ENCODE assay signal across 33 mouse cellular contexts in the genomic region with DNA sequence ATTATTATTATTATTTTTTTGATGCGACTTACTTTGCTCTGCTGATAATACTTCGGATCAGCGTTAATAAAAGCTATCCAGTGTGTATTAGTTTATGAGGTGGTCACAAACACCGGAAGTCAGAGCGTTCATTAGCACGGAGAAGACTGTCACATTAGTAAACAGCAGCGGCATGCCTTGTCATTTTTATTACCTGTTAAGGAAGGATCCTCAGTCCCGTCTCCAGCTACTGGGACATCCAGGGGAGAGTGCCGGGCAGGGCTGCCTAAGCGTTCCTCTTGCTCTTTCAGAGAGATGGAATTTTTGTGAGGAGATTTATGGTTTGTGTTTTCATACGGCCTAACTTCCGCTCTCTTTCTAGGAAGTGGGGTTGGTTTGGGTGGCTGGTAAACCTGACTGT. TPM values are rescaled to one million over a fixed set of nuclear protein-coding genes. Genes with fewer than 3 reads are reported as not detected.
A peak's percentile ranks its signal among the peaks of the same experiment; 100 is the strongest.
DNase-seq lines count a peak whose midpoint lies in the region; ATAC-seq lines count a peak whose summit lies in the region.
"Had no signal": no experiment of that assay in that cellular context is flagged by ENCODE, and none has a peak within 500 bp of the region (broad histone marks: within the 10 kb centered on the region; RNA-seq: fewer than 3 reads in every experiment).

No protein-coding gene starts in this region.

- H3K4me1 ChIP-seq in kidney, embryonic 15.5 days: no peaks in the 10 kb centered on the region
- no peaks in the 10 kb centered on the region for H3K4me1 ChIP-seq in neural tube, embryonic 12.5 days
- H3K4me1 ChIP-seq in neural tube, embryonic 15.5 days: no peaks in the 10 kb centered on the region
- H3K4me1 ChIP-seq in intestine, embryonic 16.5 days (ENCODE audit: control insufficient read depth, insufficient read depth, low read length): no peaks in the 10 kb centered on the region
- H3K4me1 ChIP-seq in forebrain, embryonic 13.5 days: no peaks in the 10 kb centered on the region
- H3K4me1 ChIP-seq: embryonic facial prominence, embryonic 12.5 days; heart, embryonic 13.5 days; limb, embryonic 15.5 days; liver, embryonic 13.5 days; neural tube, embryonic 13.5 days had no signal

- H3K36me3 ChIP-seq in kidney, embryonic 15.5 days: no peaks in the 10 kb centered on the region
- H3K36me3 ChIP-seq in neural tube, embryonic 12.5 days: no peaks in the 10 kb centered on the region
- no peaks in the 10 kb centered on the region for H3K36me3 ChIP-seq in neural tube, embryonic 15.5 days
- H3K36me3 ChIP-seq in intestine, embryonic 16.5 days (ENCODE audit: control insufficient read depth, insufficient read depth, low read length): no peaks in the 10 kb centered on the region
- H3K36me3 ChIP-seq in forebrain, embryonic 13.5 days (ENCODE audit: poor library complexity, severe bottlenecking): 0 out of 2 replicates have a peak, but pooled peaks cover 6% of the 10 kb centered on the region
- H3K36me3 ChIP-seq: embryonic facial prominence, embryonic 12.5 days; limb, embryonic 15.5 days; neural tube, embryonic 13.5 days had no signal

- H3K9me3 ChIP-seq in kidney, embryonic 15.5 days (replicated peaks): no peaks in the 10 kb centered on the region
- no peaks in the 10 kb centered on the region for H3K9me3 ChIP-seq in neural tube, embryonic 12.5 days
- no peaks in the 10 kb centered on the region for H3K9me3 ChIP-seq in neural tube, embryonic 15.5 days (replicated peaks)
- H3K9me3 ChIP-seq in intestine, embryonic 16.5 days (ENCODE audit: control insufficient read depth, low read length): no peaks in the 10 kb centered on the region
- no peaks in the 10 kb centered on the region for H3K9me3 ChIP-seq in forebrain, embryonic 13.5 days (replicated peaks)
- H3K9me3 ChIP-seq: embryonic facial prominence, embryonic 12.5 days; heart, embryonic 13.5 days; limb, embryonic 15.5 days; liver, embryonic 13.5 days; neural tube, embryonic 13.5 days had no signal

- 55% methylated on average over 12 of the region's 12 CpGs for WGBS in kidney, embryonic 15.5 days
- WGBS in neural tube, embryonic 12.5 days: 82% methylated on average over 12 of the region's 12 CpGs
- WGBS in neural tube, embryonic 15.5 days: 66% methylated on average over 12 of the region's 12 CpGs
- WGBS in intestine, embryonic 16.5 days: 44% methylated on average over 12 of the region's 12 CpGs
- WGBS in forebrain, embryonic 13.5 days: 94% methylated on average over 12 of the region's 12 CpGs

- H3K27ac ChIP-seq in kidney, embryonic 15.5 days: no peak overlapping the region
- H3K27ac ChIP-seq in neural tube, embryonic 12.5 days: no peak overlapping the region
- H3K27ac ChIP-seq in neural tube, embryonic 15.5 days (replicated peaks): no peak overlapping the region
- H3K27ac ChIP-seq in intestine, embryonic 16.5 days (ENCODE audit: low read length): no peak overlapping the region
- no peak overlapping the region for H3K27ac ChIP-seq in forebrain, embryonic 13.5 days
- H3K27ac ChIP-seq: embryonic facial prominence, embryonic 12.5 days; heart, embryonic 13.5 days; hindbrain, embryonic 14.5 days; limb, embryonic 15.5 days; liver, embryonic 13.5 days; neural tube, embryonic 13.5 days had no signal

- H3K9ac ChIP-seq in kidney, embryonic 15.5 days: no peak overlapping the region
- H3K9ac ChIP-seq in neural tube, embryonic 12.5 days: no peak overlapping the region
- H3K9ac ChIP-seq in neural tube, embryonic 15.5 days (replicated peaks): no peak overlapping the region
- H3K9ac ChIP-seq in intestine, embryonic 16.5 days (ENCODE audit: low read depth, low read length): no peak overlapping the region
- no peak overlapping the region for H3K9ac ChIP-seq in forebrain, embryonic 13.5 days
- H3K9ac ChIP-seq: embryonic facial prominence, embryonic 12.5 days; heart, embryonic 13.5 days; hindbrain, embryonic 14.5 days; limb, embryonic 15.5 days; liver, embryonic 13.5 days; neural tube, embryonic 13.5 days had no signal

- no peak for DNase-seq in kidney, postnatal 14 days
- no peak for DNase-seq in layer of hippocampus, adult 8-10 months (ENCODE audit: low spot score in 2 of 2)
- DNase-seq: adrenal gland, postnatal 14 days; cerebellum, adult 11-12 months; cerebellum, adult 9-11 months; embryo, embryonic 11 days; gastrocnemius, postnatal 14 days; heart, postnatal 10 days; kidney, adult 8-10 months; kidney, postnatal 10 days; liver, embryonic 13.5 days; lung, adult 2 months had no signal

- H3K4me2 ChIP-seq in kidney, embryonic 15.5 days: peak overlapping the region; percentile 10; the same call in 1 of the 2 replicates
- 0 out of 2 replicates have a peak overlapping the region, but pooled peaks have one; percentile 4 for H3K4me2 ChIP-seq in neural tube, embryonic 12.5 days (replicated peaks)
- H3K4me2 ChIP-seq in neural tube, embryonic 15.5 days: no peak overlapping the region
- H3K4me2 ChIP-seq in intestine, embryonic 16.5 days (ENCODE audit: low read depth, low read length): peak overlapping the region; percentile 28; the same call in 1 of the 2 replicates
- no peak overlapping the region for H3K4me2 ChIP-seq in forebrain, embryonic 13.5 days
- H3K4me2 ChIP-seq: embryonic facial prominence, embryonic 12.5 days; heart, embryonic 13.5 days; hindbrain, embryonic 14.5 days; limb, embryonic 15.5 days; liver, embryonic 13.5 days; midbrain, embryonic 11.5 days; neural tube, embryonic 13.5 days had no signal

- H3K4me3 ChIP-seq in kidney, embryonic 15.5 days (replicated peaks): no peak overlapping the region
- no peak overlapping the region for H3K4me3 ChIP-seq in neural tube, embryonic 12.5 days
- H3K4me3 ChIP-seq in neural tube, embryonic 15.5 days (replicated peaks): no peak overlapping the region
- H3K4me3 ChIP-seq in intestine, embryonic 16.5 days (ENCODE audit: low read length): no peak overlapping the region
- no peak overlapping the region for H3K4me3 ChIP-seq in forebrain, embryonic 13.5 days
- H3K4me3 ChIP-seq: embryonic facial prominence, embryonic 12.5 days; heart, embryonic 13.5 days; limb, embryonic 15.5 days; liver, embryonic 13.5 days; myocyte; neural tube, embryonic 13.5 days had no signal

- ATAC-seq in kidney, embryonic 15.5 days (replicated peaks; ENCODE audit: low FRiP score): no peak
- no peak for ATAC-seq in neural tube, embryonic 12.5 days (ENCODE audit: low FRiP score, low read depth)
- ATAC-seq in neural tube, embryonic 15.5 days (ENCODE audit: low FRiP score): no peak
- no peak for ATAC-seq in intestine, embryonic 16.5 days
- no peak for ATAC-seq in forebrain, embryonic 13.5 days
- ATAC-seq: CD4-positive, CD25-positive, alpha-beta regulatory T cell, adult 4 months; forebrain, embryonic 16.5 days had no signal

- no peaks in the 10 kb centered on the region for H3K27me3 ChIP-seq in kidney, embryonic 15.5 days
- H3K27me3 ChIP-seq in neural tube, embryonic 12.5 days (replicated peaks): no peaks in the 10 kb centered on the region
- H3K27me3 ChIP-seq in neural tube, embryonic 15.5 days (replicated peaks): no peaks in the 10 kb centered on the region
- H3K27me3 ChIP-seq in intestine, embryonic 16.5 days (replicated peaks; ENCODE audit: control insufficient read depth, insufficient read depth, low read length): no peaks in the 10 kb centered on the region
- no peaks in the 10 kb centered on the region for H3K27me3 ChIP-seq in forebrain, embryonic 13.5 days
- H3K27me3 ChIP-seq: embryonic facial prominence, embryonic 12.5 days; heart, embryonic 13.5 days; limb, embryonic 15.5 days; liver, embryonic 13.5 days; neural tube, embryonic 13.5 days had no signal

RNA-seq across cellular contexts. Expression of a gene that starts 45.0 kb away (rescaled TPM):
- not detected in 2 replicates for polyA plus RNA-seq in kidney, embryonic 15.5 days (2015; fragmentation: Nextera tagmentation; extraction: Ambion mirVana)
- polyA plus RNA-seq in neural tube, embryonic 12.5 days (2016; fragmentation: Nextera tagmentation; extraction: Ambion mirVana): not detected in 2 replicates
- polyA plus RNA-seq in neural tube, embryonic 15.5 days (2015; fragmentation: Nextera tagmentation; extraction: Ambion mirVana): not detected in 2 replicates
- polyA plus RNA-seq in intestine, embryonic 16.5 days (2015; fragmentation: Nextera tagmentation; extraction: Ambion mirVana): not detected in 2 replicates
- total RNA-seq in layer of hippocampus, adult 8-10 months (2022): not detected
- not detected in 2 replicates for polyA plus RNA-seq in forebrain, embryonic 13.5 days (2015; fragmentation: Nextera tagmentation; extraction: Ambion mirVana)
- total RNA-seq: adrenal gland, postnatal 14 days; granulocyte monocyte progenitor cell, adult 5-6 weeks; hematopoietic stem cell, adult 5-6 weeks; layer of hippocampus, postnatal 10 days; left cerebral cortex, adult 18-20 months; left cerebral cortex, postnatal 25 days; megakaryocyte progenitor cell, adult 5-6 weeks; midbrain, postnatal 0 days had no signal
- polyA plus RNA-seq: CD4-positive, CD25-positive, alpha-beta regulatory T cell, adult 4 months; embryonic facial prominence, embryonic 12.5 days; forebrain, embryonic 16.5 days; heart, embryonic 13.5 days; hindbrain, embryonic 14.5 days; limb, embryonic 15.5 days; liver, embryonic 13.5 days; lung, adult 2 months; midbrain, embryonic 11.5 days; midbrain, postnatal 0 days; myocyte; neural tube, embryonic 13.5 days had no signal

RNA-seq across cellular contexts. Expression of a gene that starts 45.7 kb away (rescaled TPM):
- polyA plus RNA-seq in kidney, embryonic 15.5 days (2015; fragmentation: Nextera tagmentation; extraction: Ambion mirVana): 2.6 and 2.9 TPM in 2 replicates
- polyA plus RNA-seq in neural tube, embryonic 12.5 days (2016; fragmentation: Nextera tagmentation; extraction: Ambion mirVana): 7.1 and 9.0 TPM in 2 replicates
- 7.2 and 7.3 TPM in 2 replicates for polyA plus RNA-seq in neural tube, embryonic 15.5 days (2015; fragmentation: Nextera tagmentation; extraction: Ambion mirVana)
- polyA plus RNA-seq in intestine, embryonic 16.5 days (2015; fragmentation: Nextera tagmentation; extraction: Ambion mirVana): 2.8 and 2.9 TPM in 2 replicates
- 10 to 100 TPM; 23.0 to 27.6 (median 26.1) TPM for total RNA-seq in layer of hippocampus, adult 8-10 months (2022)
- polyA plus RNA-seq in forebrain, embryonic 13.5 days (2015; fragmentation: Nextera tagmentation; extraction: Ambion mirVana): 10.0 and 14.9 TPM in 2 replicates
- total RNA-seq: granulocyte monocyte progenitor cell, adult 5-6 weeks; hematopoietic stem cell, adult 5-6 weeks; megakaryocyte progenitor cell, adult 5-6 weeks had no signal

Comparison
In these comparisons a context has a peak if more than half of its experiments do, and no peak if none do; other contexts are left out.
1. H3K4me2 ChIP-seq: peak in kidney, embryonic 15.5 days (single experiment), neural tube, embryonic 12.5 days (single experiment) and intestine, embryonic 16.5 days (single experiment); none in neural tube, embryonic 15.5 days (single experiment) and forebrain, embryonic 13.5 days (single experiment).